Mouse (Mus musculus): ENCODE measurements at regions not wholly inside any gene's neighbourhood (a gene's known extent, or its start where the extent isn't known, plus 50 kb on each side); places are given as distances from the start of the nearest gene placed in this dataset.

DNA sequence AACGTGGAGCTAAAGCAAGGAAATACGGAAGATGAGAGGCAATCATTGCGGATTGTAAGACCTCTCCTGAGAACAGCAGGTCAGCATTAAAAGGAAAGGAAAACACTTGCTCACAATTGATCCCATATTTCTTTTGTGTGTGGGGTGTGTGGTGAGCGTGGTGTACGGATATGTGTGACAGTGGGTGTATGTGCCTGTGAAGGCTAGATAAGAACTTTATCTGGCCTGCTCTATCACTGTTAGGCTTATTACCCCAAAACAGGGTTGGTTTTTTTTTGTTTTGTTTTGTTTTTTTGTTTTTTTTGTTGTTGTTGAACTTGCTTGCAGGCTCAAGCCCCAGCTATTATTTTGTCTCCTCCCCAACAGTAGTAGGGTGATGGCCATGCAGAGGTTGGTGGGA is 102.5 kb downstream of the Uchl5 start:
- no peak for DNase-seq (ENCODE audit: low spot score in 2 of 2)

DNA sequence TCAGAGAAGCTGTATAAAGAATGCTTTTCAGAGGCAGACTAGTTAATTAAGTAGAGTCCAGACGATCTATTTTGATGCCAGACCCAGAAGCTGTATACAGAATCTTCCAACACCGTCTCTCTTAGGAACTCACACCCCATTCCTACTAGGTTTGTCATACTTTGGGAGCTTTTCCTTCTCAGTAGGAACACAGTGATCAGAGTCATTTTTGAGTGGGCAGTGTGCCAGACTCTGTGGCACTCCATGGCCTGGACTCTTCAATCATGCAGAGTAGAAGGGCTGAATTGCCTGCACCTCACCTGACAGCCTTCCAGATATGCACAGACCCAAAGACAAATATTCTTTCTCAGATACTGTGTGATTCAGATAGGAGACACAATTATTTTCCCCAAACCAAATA is 101.2 kb downstream of the Uchl5 start:
- DNase-seq (ENCODE audit: low spot score in 2 of 2): no peak

DNA sequence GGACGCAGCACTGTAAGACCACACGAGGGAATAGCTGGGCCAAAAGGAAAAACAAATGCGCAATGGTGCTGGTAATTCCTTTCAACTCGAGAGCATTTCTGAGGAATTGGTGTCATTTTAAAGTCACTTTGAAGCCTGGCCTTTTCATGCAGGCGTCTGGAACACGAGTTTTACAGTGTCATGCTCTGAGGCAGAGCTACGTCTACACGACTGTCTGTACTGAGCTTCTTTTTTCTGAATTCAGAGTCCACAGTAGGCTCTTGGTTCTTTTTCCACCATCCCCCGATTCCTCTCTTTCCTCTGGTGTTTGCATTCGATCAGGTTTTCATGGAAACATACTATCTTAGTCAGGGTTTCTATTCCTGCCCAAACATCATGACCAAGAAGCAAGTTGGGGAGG is 83.2 kb downstream of the Uchl5 start:
- no peak for DNase-seq (ENCODE audit: low spot score in 2 of 2)

DNA sequence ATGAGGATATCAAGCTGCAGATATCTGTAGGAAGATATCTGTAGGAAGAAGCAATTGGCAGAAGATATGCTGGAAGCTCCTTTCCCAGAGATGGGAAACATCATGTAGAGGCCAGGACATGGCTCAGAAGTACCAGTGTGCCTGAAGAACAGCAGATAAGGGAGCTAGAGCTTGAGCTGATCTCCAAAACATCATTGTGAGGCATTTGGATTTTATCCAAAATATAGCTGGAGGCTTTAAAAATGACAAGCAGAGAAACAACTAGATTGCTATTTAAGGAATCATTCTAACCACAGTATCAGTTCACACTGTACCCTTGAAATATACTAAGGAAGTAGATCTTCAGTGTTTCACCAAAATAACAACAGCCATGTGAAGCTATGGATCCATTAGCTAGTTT is 81.5 kb downstream of the Uchl5 start:
- DNase-seq (ENCODE audit: low spot score in 2 of 2): no peak

All from frontal cortex, postnatal 25 days (tissue).